Mouse (Mus musculus) urinary bladder, adult 2 months (tissue): ENCODE results near the gene Esyt3. TPM values are rescaled to one million over a fixed set of nuclear protein-coding genes. Genes with fewer than 3 reads are reported as not detected.

Source experiments
- DNase-seq: peaks from one replicate; pipeline ENCODE4 v3.0.0; 2022; ENCODE audit warnings: low spot score
- polyA plus RNA-seq: library from polyadenylated mRNA; depleted of rRNA; stranded (reverse); fragments of >200 nt; gene quantifications from 2 replicates; pipeline ENCODE4 v1.2.3, GENCODE M21; 2012; rRNA removed

The Esyt3 gene
- polyA plus RNA-seq, 1 experiment: 8.2 TPM

DNA sequence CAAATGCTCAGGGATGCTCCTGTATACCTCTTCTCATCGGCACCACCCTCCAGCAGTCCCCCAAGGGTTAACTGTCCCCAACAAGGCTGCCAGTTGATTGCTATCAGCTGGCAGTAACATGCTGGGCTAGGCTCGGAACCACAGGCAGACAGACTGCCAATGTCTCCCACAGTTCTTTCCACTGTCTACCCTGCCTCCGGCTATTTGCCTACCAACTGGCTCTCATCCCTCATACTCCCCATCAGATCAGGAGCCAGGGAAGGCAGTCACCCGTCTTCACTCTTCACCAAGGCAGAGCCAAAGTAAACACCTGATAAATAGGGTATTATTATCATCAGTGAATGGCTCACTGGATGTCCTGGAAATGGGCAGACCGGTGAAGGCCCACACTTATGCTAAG, 3.6 kb downstream of the Esyt3 start:
- no peak for DNase-seq

GRCm38 (mm10) chr9:99353390-99353789, 5.0 kb downstream of the Esyt3 start:
- DNase-seq: no peak

GRCm38 (mm10) chr9:99352964-99353363, 5.4 kb downstream of the Esyt3 start:
- no peak for DNase-seq

DNA sequence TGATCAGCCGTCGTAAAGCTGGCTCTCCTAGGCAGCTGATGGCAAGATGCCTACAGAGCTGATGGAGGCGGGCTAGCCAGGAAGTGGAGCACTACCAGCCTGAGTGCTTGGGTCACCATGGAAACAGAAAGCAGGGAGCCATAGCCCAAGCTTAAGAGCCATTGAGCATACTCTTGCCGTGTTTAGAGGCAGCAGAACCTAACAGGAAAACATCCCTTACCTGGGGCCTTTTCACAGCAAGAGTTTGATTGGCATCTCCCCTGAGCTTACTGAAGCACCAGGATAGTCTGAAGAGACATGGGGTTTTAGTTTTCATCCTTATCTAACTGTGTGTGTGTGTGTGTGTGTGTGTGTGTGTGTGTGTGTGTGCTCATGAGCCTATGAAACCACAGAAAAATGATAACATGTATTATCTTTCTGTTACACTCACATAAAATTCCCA, 13.0 kb downstream of the Esyt3 start:
- DNase-seq: no peak

GRCm38 (mm10) chr9:99341600-99341999, 16.8 kb downstream of the Esyt3 start:
- DNase-seq: no peak

DNA sequence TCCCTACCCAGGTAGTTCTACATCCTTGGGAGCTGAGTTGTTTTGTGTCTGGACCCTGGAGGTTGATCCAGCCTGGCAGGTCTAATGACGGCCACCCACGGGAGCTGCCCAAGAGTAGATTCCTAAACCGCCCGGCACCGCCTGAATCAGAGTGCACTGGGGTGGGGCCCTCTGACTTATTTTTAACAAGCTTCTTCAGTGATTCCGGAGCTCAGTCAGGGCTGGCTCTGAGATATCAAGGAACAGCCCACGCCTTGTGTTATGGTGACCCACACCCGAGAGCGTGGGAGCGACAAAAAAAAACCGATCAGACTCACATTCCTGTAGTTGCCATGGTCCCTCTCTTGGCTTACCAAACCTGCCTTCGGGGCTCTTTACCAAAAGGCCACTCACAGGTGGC, 18.2 kb downstream of the Esyt3 start:
- DNase-seq: no peak

- DNase-seq: no peak
These were observed 19.2 kb downstream of the Esyt3 start for GRCm38 (mm10) chr9:99339182-99339581.

DNA sequence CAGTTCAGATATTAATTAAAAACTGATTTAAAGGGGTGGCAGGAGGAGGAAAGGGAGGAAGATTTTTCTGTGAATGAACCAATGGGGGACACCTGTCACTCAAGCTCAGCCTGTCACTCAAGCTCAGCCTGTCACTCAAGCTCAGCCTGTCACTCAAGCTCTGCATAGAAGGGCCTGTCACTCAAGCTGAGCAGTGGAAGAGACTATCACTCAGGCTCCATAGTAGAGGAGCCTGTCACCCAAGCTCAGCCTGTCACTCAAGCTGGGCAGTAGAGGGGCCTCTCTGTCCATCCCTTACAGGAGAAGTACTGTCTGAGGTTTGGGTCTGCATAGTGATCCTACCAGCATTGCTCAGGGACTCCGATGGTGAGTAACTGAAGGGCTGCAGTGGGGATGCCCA, 20.1 kb downstream of the Esyt3 start:
- DNase-seq: no peak

- no peak for DNase-seq
These were observed 21.8 kb downstream of the Esyt3 start for GRCm38 (mm10) chr9:99336538-99336937.

GRCm38 (mm10) chr9:99326881-99327280, 31.5 kb downstream of the Esyt3 start:
- no peak for DNase-seq

DNA sequence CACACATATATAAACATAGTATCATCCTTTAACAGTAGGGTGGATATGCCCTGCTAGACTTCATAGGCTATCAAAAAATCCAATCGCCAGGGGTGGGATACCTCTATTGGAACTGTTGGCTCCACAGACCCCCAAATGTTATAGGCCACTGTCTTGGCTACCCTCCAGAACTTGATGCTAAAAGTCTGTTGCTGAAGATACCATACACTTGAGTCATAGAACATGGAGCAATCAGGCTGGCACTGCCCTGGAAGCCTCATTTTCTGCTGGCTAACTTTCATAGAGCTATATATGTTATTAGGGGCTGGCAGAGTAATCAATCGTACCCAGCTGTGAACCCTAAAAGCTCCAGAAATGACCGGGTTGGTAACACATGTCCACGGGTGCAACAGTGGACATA, 32.4 kb downstream of the Esyt3 start:
- DNase-seq: no peak

- DNase-seq: no peak
These were observed 33.0 kb downstream of the Esyt3 start for GRCm38 (mm10) chr9:99325208-99325929.

- no peak for DNase-seq
These were observed 38.4 kb downstream of the Esyt3 start for GRCm38 (mm10) chr9:99320006-99320405.

DNA sequence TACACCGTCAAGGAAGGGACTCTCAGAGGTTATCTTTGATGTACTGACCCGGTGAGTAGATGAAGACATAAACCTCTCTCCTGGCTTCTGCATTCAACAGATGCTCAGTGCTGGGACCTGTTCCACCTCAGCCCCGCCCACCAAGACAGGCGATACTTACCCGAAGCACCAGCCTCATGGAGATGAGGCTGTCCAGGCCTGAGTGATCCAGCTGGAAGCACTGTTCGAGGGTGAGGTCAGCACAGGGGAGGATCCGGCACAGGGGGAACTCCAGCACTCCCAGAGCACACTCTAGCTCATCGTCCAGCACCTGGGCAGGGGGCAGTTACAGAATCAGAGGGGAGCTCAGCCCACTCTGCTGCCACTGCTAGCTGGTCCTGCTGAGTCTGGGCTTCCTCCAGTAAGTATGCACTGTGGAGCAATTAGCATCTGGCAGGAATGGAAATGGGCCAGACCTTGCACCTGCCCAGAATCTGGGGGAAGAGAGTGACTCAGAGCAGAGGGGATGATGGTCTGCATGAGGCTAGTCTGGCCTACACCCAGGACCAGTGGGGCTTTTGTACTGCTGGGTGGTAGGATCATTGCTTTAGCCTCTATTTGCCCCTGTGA, 38.9 kb downstream of the Esyt3 start:
- DNase-seq: no peak

DNA sequence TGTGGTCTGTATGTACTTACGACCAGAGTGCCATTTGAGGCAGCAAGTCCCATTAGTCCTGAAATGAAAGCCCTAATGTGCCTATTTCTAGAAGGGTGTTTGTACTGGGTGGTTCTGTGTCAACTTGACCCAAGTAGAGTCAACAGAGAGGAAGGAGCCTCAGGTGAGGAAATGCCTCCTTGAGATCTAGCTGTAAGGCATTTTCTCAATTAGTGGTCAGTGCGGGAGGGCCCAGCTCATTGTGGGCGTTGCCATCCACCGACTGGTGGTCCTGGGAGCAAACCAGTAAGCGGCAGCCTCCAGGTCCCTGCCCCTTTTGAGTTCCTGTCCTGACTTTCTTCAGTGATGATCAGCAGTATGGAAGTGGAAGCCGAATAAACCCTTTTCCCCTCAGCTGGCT, 52.1 kb downstream of the Esyt3 start:
- DNase-seq: no peak

- no peak for DNase-seq
These were observed 54.1 kb downstream of the Esyt3 start for GRCm38 (mm10) chr9:99304296-99304695.

Other genes starting within 250 kb of the Esyt3 start
- gene Pik3cb, start 217.9 kb downstream of the Esyt3 start, polyA plus RNA-seq: 3.6 and 3.9 TPM in 2 replicates
- gene Faiml, start 121.3 kb downstream of the Esyt3 start, polyA plus RNA-seq: not detected in 2 replicates
- 10.3 and 13.1 TPM in 2 replicates for gene Cep70, start 115.2 kb downstream of the Esyt3 start, polyA plus RNA-seq
- gene Mras, start 78.8 kb upstream of the Esyt3 start, polyA plus RNA-seq: 31.1 and 32.7 TPM in 2 replicates
- 0.10 and 0.12 TPM in 2 replicates for gene Nme9, start 92.9 kb upstream of the Esyt3 start, polyA plus RNA-seq
- gene Armc8, start 210.3 kb upstream of the Esyt3 start, polyA plus RNA-seq: 24.1 and 25.7 TPM in 2 replicates
- 14.2 and 15.5 TPM in 2 replicates for gene Dbr1, start 217.2 kb upstream of the Esyt3 start, polyA plus RNA-seq